Mouse (Mus musculus) embryonic fibroblast, embryonic 13.5 days (primary cell): ENCODE measurements around the gene Arid1b. TPM values are rescaled to one million over a fixed set of nuclear protein-coding genes. Genes with fewer than 3 reads are reported as not detected.

Source experiments
- H3K27ac ChIP-seq: 2 replicates; pipeline ENCODE4 v1.5.1; 2012; ENCODE audit warnings: low read length, control low read depth, inconsistent platforms; ENCODE audit not compliant: insufficient read depth
- H3K4me1 ChIP-seq: 2 replicates; pipeline ENCODE4 v1.6.1; 2011; ENCODE audit warnings: low read length; ENCODE audit not compliant: control insufficient read depth, insufficient read depth
- H3K4me3 ChIP-seq: 2 replicates; pipeline ENCODE4 v1.5.1; 2011; ENCODE audit warnings: mild to moderate bottlenecking, control low read depth, low read length; ENCODE audit not compliant: insufficient read depth
- CTCF ChIP-seq: IDR thresholded peaks from 2 replicates; pipeline ENCODE4 v1.5.1; 2011; ENCODE audit warnings: mild to moderate bottlenecking, control low read depth, low read length, moderate library complexity, borderline replicate concordance; ENCODE audit not compliant: insufficient read depth
- POLR2A ChIP-seq: IDR thresholded peaks from 2 replicates; pipeline ENCODE4 v1.6.1; 2011; ENCODE audit warnings: low read depth, mild to moderate bottlenecking, control low read depth, low read length, moderate library complexity
- polyA plus RNA-seq: library from polyadenylated mRNA; stranded (reverse); fragments of >200 nt; gene quantifications from 2 replicates; pipeline ENCODE4 v1.2.4, GENCODE M21; 2011; ENCODE audit warnings: low read depth; ENCODE audit not compliant: missing spikeins, insufficient read length

Arid1b gene
- polyA plus RNA-seq, 1 experiment = 21.7 TPM

GRCm38 (mm10) chr17:4994813-4995560 lies 855 bp downstream of the Arid1b start:
- Histone ChIP-seq H3K4me3 (peak overlapping the region; percentile 97), H3K27ac (peak overlapping the region; percentile 92), H3K4me1 (peaks cover 2% of the 10 kb centered on the region)
- TF ChIP-seq POLR2A (no peak; the same call in none of the 2 replicates), CTCF (no peak)

GRCm38 (mm10) chr17:4995561-4996051 lies 1.5 kb downstream of the Arid1b start:
- peaks cover 6% of the 10 kb centered on the region for H3K4me1 ChIP-seq
- peak overlapping the region; percentile 92 for H3K27ac ChIP-seq
- peak overlapping the region; percentile 97 for H3K4me3 ChIP-seq
- TF ChIP-seq CTCF (no peak), POLR2A (peak; percentile 65)

- peak overlapping the region; percentile 97 for H3K4me3 ChIP-seq
- H3K4me1 ChIP-seq = peaks cover 9% of the 10 kb centered on the region
- peak overlapping the region; percentile 92 for H3K27ac ChIP-seq
- TF ChIP-seq POLR2A (no peak), CTCF (no peak)
Observed at GRCm38 (mm10) chr17:4996121-4996813, 2.1 kb downstream of the Arid1b start.

GRCm38 (mm10) chr17:4996814-4997549 lies 2.9 kb downstream of the Arid1b start:
- TF ChIP-seq CTCF (no peak), POLR2A (peak; percentile 59)
- Histone ChIP-seq H3K27ac (peak overlapping the region; percentile 84), H3K4me3 (peak overlapping the region; percentile 97), H3K4me1 (peaks cover 9% of the 10 kb centered on the region)

- TF ChIP-seq CTCF (no peak), POLR2A (no peak)
- Histone ChIP-seq H3K27ac (no peak overlapping the region), H3K4me3 (no peak overlapping the region), H3K4me1 (peaks cover 9% of the 10 kb centered on the region)
Observed at GRCm38 (mm10) chr17:4997968-4998367, 3.8 kb downstream of the Arid1b start.

GRCm38 (mm10) chr17:4999256-4999655 lies 5.1 kb downstream of the Arid1b start:
- Histone ChIP-seq H3K27ac (no peak overlapping the region), H3K4me3 (no peak overlapping the region), H3K4me1 (peaks cover 9% of the 10 kb centered on the region)
- no peak for TF ChIP-seq POLR2A
- no peak for TF ChIP-seq CTCF

- no peak for TF ChIP-seq POLR2A
- TF ChIP-seq CTCF = no peak
- peak overlapping the region; percentile 17 for H3K4me3 ChIP-seq
- no peak overlapping the region for H3K27ac ChIP-seq
- H3K4me1 ChIP-seq = peaks cover 9% of the 10 kb centered on the region
Observed at GRCm38 (mm10) chr17:5000001-5000400, 5.9 kb downstream of the Arid1b start.

GRCm38 (mm10) chr17:5000871-5001270 lies 6.7 kb downstream of the Arid1b start:
- Histone ChIP-seq H3K4me1 (peaks cover 9% of the 10 kb centered on the region), H3K27ac (no peak overlapping the region), H3K4me3 (no peak overlapping the region)
- TF ChIP-seq CTCF (no peak), POLR2A (no peak)

- H3K4me3 ChIP-seq = no peak overlapping the region
- TF ChIP-seq POLR2A (no peak), CTCF (no peak)
- H3K27ac ChIP-seq = no peak overlapping the region
- peaks cover 9% of the 10 kb centered on the region for H3K4me1 ChIP-seq
Observed at GRCm38 (mm10) chr17:5001531-5002131, 7.5 kb downstream of the Arid1b start.
